Mouse (Mus musculus): Measurements from ENCODE around the gene Nsl1.

DNA sequence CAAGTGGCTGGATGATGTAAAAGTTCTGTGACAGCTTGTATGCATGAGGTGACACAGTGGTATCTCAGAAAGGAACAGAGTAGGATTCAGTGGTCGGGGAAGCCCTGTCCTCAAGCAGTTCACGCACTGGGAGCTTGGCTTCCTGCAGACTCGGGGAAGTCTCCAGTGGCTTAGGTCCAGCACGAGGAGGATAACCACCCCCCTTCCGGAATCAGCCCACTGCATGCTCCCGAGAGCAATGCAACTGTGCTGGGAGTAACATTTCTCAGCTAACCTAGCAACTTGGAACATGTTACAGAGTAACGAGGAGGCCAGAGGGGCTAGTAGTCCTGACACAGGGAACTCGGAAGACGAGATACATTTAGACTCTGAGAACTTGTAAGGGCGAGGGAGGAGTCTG lies 44.5 kb downstream of the Nsl1 start:
- TF ChIP-seq GATA1 (IDR thresholded peaks at IDR 0.05; ENCODE audit: low read length) (no peak), TAL1 (IDR thresholded peaks at IDR 0.05; ENCODE audit: low read length) (no peak)

Measured in erythroblast, embryonic 14.5 days (primary cell).